Mouse (Mus musculus) adrenal gland, postnatal 14 days (tissue): ENCODE data around the gene Bace2. TPM values are rescaled to one million over a fixed set of nuclear protein-coding genes. Genes with fewer than 3 reads are reported as not detected.
A peak's percentile ranks its signal among the peaks of the same experiment; 100 is the strongest.

Source experiments
- DNase-seq: peaks from one replicate; pipeline ENCODE4 v3.0.0; 2021; ENCODE audit warnings: mixed read lengths
- total RNA-seq: library from RNA; stranded (reverse); gene quantifications from 2 replicates; pipeline ENCODE4 v1.2.3, GENCODE M21; 2021

The Bace2 gene
- total RNA-seq, 1 experiment from 2014 or later: 11.4 TPM

GRCm38 (mm10) chr16:97401741-97402140 lies 45.2 kb downstream of the Bace2 start:
- DNase-seq: no peak

- DNase-seq: no peak
Measured at GRCm38 (mm10) chr16:97402213-97402785, 45.8 kb downstream of the Bace2 start.

- no peak for DNase-seq
Measured at GRCm38 (mm10) chr16:97405476-97406012, 49.0 kb downstream of the Bace2 start.

- peak; percentile 73 for DNase-seq
Measured at GRCm38 (mm10) chr16:97417896-97418542, 61.5 kb downstream of the Bace2 start.

- DNase-seq: no peak
Measured at GRCm38 (mm10) chr16:97418749-97419453, 62.4 kb downstream of the Bace2 start.

- DNase-seq: no peak
Measured at GRCm38 (mm10) chr16:97421671-97422070, 65.1 kb downstream of the Bace2 start.

GRCm38 (mm10) chr16:97423627-97424026 lies 67.1 kb downstream of the Bace2 start:
- no peak for DNase-seq

GRCm38 (mm10) chr16:97428026-97428425 lies 71.5 kb downstream of the Bace2 start:
- no peak for DNase-seq

GRCm38 (mm10) chr16:97430091-97430490 lies 73.5 kb downstream of the Bace2 start:
- DNase-seq: no peak

- DNase-seq: peak; percentile 84
Measured at GRCm38 (mm10) chr16:97431328-97431727, 74.8 kb downstream of the Bace2 start.

- no peak for DNase-seq
Measured at GRCm38 (mm10) chr16:97434206-97434605, 77.7 kb downstream of the Bace2 start.

GRCm38 (mm10) chr16:97437448-97438056 lies 81.0 kb downstream of the Bace2 start:
- DNase-seq: no peak

GRCm38 (mm10) chr16:97438191-97438590 lies 81.6 kb downstream of the Bace2 start:
- DNase-seq: no peak

GRCm38 (mm10) chr16:97441967-97442366 lies 85.4 kb downstream of the Bace2 start:
- no peak for DNase-seq

GRCm38 (mm10) chr16:97443670-97444263 lies 87.2 kb downstream of the Bace2 start:
- DNase-seq: peak; percentile 67

GRCm38 (mm10) chr16:97447386-97447785 lies 90.8 kb downstream of the Bace2 start:
- no peak for DNase-seq

- DNase-seq: no peak
Measured at GRCm38 (mm10) chr16:97459831-97460230, 103.3 kb downstream of the Bace2 start.

GRCm38 (mm10) chr16:97461271-97461670 lies 104.7 kb downstream of the Bace2 start:
- DNase-seq: no peak

- no peak for DNase-seq
Measured at GRCm38 (mm10) chr16:97462481-97463181, 106.1 kb downstream of the Bace2 start, which contains the start of gene Mx1. Gene Mx1, minus strand, starts transcription at chr16:97462907.

- DNase-seq: no peak
Measured at GRCm38 (mm10) chr16:97466182-97466957, 109.8 kb downstream of the Bace2 start.

- no peak for DNase-seq
Measured at GRCm38 (mm10) chr16:97467472-97467871, 110.9 kb downstream of the Bace2 start.
